Mouse (Mus musculus) c-Kit-positive CD71-negative TER-119-negative erythroid progenitor cells, embryonic 14.5 days (primary cell): ENCODE results near the gene Maats1.

Experiments used
- DNase-seq: peaks from one replicate; pipeline ENCODE4 v3.0.0-alpha.2; 2013; ENCODE audit warnings: low read depth

Maats1 gene

GRCm38 (mm10) chr16:38370633-38371374 is 28.9 kb upstream of the Maats1 start:
- DNase-seq: no peak

GRCm38 (mm10) chr16:38369992-38370484 is 28.1 kb upstream of the Maats1 start:
- DNase-seq: no peak

- DNase-seq: no peak
Observed at GRCm38 (mm10) chr16:38369431-38369830, 27.5 kb upstream of the Maats1 start.

GRCm38 (mm10) chr16:38369000-38369399 is 27.1 kb upstream of the Maats1 start:
- no peak for DNase-seq

- no peak for DNase-seq
Observed at GRCm38 (mm10) chr16:38368336-38368735, 26.4 kb upstream of the Maats1 start.

- no peak for DNase-seq
Observed at GRCm38 (mm10) chr16:38366231-38366630, 24.3 kb upstream of the Maats1 start.

- no peak for DNase-seq
Observed at GRCm38 (mm10) chr16:38365390-38365789, 23.4 kb upstream of the Maats1 start.

- no peak for DNase-seq
Observed at GRCm38 (mm10) chr16:38363657-38364056, 21.7 kb upstream of the Maats1 start.

- no peak for DNase-seq
Observed at GRCm38 (mm10) chr16:38363256-38363595, 21.3 kb upstream of the Maats1 start.

GRCm38 (mm10) chr16:38362493-38363255 is 20.7 kb upstream of the Maats1 start:
- no peak for DNase-seq

GRCm38 (mm10) chr16:38361933-38362332 is 20.0 kb upstream of the Maats1 start, which contains the start of gene Popdc2:
Popdc2 (plus strand) TSS chr16:38362209.
- DNase-seq: no peak

GRCm38 (mm10) chr16:38360317-38360716 is 18.4 kb upstream of the Maats1 start:
- no peak for DNase-seq

- DNase-seq: no peak
Observed at GRCm38 (mm10) chr16:38359857-38360256, 17.9 kb upstream of the Maats1 start.

- DNase-seq: no peak
Observed at GRCm38 (mm10) chr16:38359241-38359640, 17.3 kb upstream of the Maats1 start.

GRCm38 (mm10) chr16:38358256-38358812 is 16.4 kb upstream of the Maats1 start:
- DNase-seq: no peak

GRCm38 (mm10) chr16:38354185-38354913 is 12.4 kb upstream of the Maats1 start:
- no peak for DNase-seq

GRCm38 (mm10) chr16:38353642-38354041 is 11.7 kb upstream of the Maats1 start:
- no peak for DNase-seq

GRCm38 (mm10) chr16:38352851-38353250 is 10.9 kb upstream of the Maats1 start:
- DNase-seq: no peak

GRCm38 (mm10) chr16:38352031-38352430 is 10.1 kb upstream of the Maats1 start:
- no peak for DNase-seq

- no peak for DNase-seq
Observed at GRCm38 (mm10) chr16:38350939-38351338, 9.0 kb upstream of the Maats1 start.

- no peak for DNase-seq
Observed at GRCm38 (mm10) chr16:38350361-38350855, 8.5 kb upstream of the Maats1 start.

- no peak for DNase-seq
Observed at GRCm38 (mm10) chr16:38349881-38350280, 7.9 kb upstream of the Maats1 start.
